Mouse (Mus musculus) embryo, embryonic 9.5 days (tissue): ENCODE results near the gene BC049352.

Source experiments
- DNase-seq: peaks from one replicate; pipeline ENCODE4 v3.0.0-alpha.2; 2017; ENCODE audit errors: extremely low spot score

The BC049352 gene

DNA sequence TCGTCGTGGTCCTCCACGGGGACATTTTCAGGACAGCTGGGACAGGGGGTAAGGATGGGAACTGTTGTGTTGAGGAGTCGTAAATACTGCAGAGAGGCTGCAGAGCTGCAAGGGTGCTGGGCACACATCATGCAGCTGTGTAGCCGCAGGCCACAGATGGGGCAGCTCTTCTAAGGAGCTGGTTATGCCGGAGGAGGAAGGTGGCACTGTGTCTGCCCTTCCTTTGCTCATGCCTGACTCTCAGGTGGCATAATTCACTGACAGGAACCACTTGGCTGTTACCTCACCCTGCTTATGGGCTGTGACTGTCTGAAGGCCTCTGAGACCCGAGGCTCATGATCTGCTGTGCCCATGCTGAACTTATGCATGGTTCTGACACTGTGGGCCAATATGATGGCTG is 68.5 kb downstream of the BC049352 start:
- DNase-seq: no peak

DNA sequence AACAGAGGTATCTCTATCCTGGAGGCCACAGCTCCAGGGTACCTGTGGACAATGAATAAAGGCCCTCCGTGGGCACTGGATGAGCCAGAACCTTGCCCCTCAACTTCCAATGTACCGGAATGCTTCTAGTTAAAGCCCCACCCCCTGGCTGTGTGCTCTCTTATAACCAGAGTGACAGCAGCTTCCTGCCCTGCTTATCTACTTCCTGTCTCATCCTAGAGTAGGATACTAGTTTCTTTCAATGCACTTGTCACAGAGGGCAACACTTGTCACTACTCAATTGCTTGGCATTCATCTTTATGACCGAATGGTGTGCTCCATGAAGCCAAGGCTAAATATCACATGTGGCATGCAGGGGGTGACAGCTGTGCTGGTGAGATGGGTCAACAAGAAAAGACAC is 69.5 kb downstream of the BC049352 start:
- DNase-seq: no peak

DNA sequence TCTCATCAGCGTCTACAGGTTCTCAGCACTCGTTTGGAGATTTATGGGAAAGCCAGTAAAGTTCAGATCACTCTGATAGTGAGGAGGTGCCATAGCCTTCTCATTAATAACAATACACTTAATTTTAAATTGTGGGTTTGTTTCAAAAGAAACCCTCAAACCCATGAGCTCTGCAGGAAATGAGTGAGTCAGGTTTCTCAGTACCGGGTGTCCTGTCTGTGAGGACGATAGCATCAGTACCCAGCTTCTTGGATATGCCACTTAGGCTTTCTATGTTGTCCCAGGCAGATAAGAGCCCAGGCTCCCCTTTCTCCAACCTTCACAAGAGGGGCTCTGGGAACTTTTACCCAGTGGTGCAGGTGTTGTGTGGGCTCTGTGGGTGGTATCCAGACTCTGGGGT is 70.2 kb downstream of the BC049352 start:
- no peak for DNase-seq

DNA sequence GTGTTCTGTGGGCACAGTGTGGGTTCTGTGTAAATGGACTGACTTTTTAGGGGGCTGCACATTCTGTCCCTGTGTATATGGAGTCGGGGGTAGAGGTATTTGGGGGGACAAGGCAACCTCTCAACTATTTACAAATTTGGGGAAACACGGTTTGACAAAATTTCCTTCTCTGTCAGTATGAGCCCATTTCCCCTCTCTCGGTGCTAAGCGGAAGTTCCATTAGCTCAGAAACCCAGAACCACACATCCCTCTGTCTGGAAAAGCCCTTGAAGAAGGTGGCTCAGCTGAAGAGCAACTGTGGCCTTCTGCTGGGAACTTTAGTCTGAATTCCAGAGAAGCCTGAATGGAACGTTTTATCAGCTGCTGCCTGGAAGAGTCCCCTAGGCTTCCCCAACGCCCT is 70.6 kb downstream of the BC049352 start:
- no peak for DNase-seq

DNA sequence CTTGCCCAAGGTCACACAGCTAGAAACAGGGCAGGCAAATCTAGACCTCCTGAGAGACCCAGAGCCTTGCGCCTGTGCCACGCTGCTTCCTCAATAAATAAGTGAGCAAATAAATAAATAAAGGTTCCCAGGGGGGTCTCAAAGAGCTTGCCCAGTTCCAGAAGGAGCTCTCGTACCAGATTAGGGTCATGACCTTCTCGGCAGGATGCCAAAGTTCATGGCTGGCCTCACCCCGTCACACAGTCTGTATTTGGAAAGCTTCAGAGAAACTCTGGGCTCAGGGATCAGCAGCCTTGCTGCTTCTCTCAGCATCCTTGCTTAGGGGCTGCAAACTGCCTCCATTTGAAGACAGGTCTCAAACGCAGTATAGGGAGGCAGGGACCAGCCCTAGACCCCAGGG is 72.2 kb downstream of the BC049352 start:
- DNase-seq: no peak

DNA sequence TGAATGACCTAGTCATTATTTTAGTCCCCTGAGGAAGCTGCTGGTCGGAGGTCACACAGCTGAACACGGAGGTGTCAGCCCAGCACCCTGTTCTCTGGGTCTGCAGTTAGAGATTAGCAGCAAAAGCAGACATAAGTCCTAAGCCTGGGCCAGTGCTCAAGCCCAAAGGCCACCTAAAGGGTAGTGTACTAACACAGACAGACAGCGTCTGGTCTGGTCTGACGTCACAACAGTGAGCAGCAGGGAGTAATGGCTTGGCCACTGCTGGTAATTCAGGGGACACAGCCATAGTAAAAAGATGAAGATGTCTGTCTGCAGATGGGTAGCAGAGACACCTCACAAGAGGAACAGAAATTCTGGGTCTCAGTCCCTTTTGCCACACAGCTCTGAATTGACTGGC is 72.8 kb downstream of the BC049352 start:
- DNase-seq: no peak

DNA sequence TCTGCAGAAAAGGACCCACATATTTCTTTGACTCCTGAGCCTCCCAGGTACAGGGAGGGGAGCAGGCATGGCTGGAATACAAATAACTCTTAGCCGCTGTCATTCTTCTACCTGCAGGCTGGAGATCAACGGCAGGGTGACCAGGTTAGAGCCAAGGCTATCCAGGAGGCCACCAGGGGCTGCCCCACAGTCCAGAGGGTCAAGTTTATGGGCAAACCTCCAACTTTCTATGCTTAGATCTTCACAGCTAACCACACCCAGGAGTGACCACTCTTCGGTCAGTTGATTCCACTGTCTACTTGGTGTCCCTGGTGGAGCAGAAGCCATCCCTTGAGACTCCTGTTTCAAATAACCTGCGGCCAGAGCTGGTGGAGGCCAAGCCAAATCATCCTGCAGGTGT is 73.6 kb downstream of the BC049352 start:
- no peak for DNase-seq

DNA sequence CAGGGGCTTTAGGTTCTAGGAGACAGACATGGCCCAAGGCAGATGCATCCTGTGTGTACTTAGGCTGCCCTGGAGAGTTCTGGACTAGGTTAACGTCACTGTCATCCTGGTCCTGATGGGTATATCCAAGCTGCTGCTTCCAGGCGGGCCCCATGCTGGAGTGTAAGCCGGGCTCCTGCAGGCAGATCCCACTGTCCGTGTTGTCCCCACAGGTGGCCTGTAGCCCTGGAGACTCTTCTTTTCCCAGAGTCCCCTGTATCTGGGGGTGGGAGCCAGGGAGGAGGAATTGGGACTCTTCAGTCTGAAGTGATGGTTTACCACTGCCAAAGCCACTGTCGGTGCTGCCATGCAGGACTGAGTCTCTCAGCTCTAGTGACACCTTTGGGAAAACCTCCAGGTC is 74.2 kb downstream of the BC049352 start:
- DNase-seq: no peak

DNA sequence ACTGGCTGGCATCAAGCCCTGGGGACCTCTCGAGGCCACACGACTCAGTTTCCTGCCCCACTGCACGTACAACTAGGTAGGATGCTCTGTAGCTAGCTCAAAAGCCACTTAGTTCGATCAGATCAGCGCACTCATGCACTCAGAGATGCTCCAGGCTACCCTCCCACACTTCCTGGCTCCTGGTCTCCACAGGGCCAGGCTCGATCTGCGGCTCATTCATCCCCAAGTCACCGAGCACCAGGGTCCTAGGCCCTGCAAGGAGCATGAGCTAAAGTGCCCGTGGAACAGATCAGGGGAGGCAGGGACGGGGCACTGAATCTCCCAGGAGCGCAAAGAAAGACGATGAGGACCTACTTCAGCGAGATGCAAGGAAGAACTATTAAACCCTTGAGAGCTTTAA is 77.3 kb downstream of the BC049352 start:
- DNase-seq: no peak

DNA sequence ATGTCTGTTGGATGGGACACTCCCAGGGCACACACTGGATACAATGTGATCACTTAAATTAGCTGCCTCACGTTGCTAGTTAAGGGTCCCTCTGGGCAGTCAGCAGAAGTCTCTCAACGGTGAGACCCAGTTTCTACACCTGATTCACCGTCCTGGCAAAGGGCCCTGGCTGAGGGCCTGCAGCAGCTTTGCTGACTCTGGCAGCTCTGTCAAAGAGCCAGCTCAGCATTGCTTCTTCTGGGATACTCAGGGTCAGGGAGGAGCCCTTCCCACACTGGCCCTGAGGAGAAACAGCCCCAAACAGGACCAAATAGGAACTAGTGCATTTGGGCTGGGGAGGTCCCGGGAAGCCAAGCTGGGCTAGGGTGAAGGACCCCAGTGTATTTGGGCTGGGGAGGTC is 79.7 kb downstream of the BC049352 start:
- no peak for DNase-seq

DNA sequence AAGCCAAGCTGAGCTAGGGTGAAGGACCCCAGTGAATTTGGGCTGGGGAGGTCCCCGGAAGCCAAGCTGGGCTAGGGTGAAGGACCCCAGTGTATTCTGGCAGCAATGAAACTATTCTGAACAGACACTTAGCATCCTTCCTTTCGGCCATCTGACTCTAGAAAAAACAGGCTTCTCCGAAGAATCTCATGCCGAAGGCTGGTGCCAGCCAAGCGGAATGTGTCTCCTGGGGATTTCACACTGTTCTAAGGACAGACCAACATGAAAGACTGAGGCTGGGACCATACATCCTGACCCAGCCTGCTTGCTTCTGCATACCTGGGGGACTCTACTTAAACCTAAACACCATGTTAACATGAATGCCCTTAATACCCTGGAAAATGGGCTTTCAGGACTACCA is 80.1 kb downstream of the BC049352 start:
- no peak for DNase-seq

DNA sequence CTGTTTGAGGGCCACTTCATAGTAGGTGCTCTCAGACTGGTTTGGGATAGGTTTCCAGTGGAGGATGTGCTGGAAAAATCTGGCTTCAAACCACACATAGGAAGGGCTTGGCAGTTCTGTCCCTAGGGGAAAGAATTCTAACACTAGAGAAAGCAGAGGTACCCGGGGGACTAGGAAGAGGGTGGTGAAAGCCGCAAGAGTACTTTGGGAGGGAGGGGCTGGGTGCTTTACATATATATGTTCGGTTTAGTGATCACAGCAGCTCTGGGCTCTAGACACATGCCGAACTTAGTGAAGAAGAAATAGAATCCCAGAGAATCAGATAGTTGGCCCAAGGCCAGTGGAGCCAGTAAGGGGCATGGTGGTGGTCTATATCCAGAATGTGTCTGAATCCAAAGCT is 85.3 kb downstream of the BC049352 start:
- no peak for DNase-seq

DNA sequence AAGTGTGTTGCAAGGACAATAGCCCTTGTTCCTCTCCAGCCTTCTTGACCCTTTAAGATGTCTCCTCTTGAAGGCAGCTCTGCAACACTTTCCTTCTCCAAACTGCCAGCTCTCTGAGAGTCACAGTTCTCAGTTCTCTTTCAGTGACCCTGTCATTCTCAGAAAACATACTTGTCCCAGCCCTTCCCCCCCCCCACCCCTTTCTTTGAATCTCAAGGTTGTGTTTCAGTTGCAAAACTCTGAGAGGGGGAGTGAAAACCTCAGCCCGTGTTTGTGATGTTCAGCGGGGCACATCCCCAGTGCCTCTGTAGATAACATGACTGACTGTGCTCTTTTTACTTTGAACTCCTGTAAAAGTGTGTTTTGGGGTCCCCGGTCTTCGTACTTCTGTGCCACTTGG is 86.3 kb downstream of the BC049352 start:
- DNase-seq: no peak

DNA sequence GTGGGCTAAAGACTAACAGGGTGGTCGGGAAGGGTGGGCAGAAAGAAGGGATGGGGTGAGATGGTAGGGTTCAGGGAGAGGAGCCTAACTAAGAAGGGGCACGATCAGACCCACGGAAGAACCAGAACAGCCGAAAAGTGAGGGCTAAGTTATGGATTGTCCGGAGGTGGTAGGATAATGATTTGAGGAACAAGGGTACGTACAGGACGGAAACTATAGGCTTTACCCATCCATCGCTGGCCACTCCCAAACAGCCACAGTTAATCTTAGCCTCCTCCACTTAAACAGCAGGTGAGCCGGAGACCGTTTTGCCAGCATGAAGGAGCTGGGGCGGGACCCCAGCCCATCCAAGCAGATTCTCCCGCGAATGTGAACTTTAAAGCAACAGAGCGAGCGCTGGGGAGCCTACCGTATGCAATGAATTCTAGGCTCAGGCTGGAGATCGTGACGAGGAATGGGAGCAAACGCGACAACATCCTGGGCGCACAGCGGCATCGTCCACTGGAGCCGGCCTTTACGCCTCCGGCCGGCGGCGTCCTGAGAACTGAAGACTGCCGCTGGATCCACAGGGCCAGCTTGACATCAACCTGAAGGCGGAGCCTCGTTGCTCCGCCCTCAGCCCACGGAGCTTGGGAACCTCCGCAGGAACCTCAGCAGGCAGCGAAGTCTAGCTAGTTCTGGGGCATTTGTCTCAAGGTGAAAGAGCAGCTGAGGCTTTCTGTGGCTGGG is 87.0 kb downstream of the BC049352 start, which contains the start of gene Il10ra:
Il10ra (minus strand) TSS at position 553 of the 729 bp plus-strand sequence.
- DNase-seq: peak; percentile 51

DNA sequence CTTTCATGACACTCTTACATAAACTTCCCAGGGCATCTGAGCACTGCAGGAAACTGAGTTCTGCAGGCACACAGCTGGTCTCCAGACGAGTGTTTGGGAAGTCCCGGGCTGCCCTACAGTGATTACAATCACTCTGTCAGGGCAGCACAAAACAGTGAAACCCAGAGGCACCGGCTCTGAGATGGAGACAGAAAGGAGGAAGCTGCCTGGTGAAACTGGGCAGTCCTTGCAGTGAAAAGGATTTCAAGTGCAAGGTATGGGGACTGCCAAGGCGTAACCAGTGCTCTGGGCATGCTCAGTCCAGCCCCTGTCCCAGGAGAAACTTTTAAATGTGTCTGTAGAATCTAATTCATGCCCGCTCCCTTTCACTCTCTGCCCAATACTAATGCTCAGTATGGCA is 90.4 kb downstream of the BC049352 start:
- no peak for DNase-seq

DNA sequence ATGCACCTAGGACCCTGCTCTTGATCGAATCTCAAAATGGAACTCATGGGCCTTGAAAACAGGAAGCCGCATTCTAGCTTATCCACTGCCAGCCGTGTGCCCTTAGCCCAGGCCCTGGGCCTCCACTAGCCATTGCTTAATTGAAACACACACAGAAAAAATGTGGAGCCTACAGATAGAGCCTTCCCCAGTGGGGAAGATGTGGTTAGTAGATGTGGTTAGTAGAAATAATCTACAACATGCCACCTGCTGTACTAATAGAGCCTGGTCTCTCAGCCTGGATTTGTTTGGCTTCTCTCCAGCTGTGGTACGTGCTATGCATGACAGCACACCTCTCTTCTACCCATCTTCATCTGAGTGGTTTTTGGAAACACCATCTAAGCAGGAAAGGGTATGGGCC is 92.4 kb downstream of the BC049352 start:
- no peak for DNase-seq

DNA sequence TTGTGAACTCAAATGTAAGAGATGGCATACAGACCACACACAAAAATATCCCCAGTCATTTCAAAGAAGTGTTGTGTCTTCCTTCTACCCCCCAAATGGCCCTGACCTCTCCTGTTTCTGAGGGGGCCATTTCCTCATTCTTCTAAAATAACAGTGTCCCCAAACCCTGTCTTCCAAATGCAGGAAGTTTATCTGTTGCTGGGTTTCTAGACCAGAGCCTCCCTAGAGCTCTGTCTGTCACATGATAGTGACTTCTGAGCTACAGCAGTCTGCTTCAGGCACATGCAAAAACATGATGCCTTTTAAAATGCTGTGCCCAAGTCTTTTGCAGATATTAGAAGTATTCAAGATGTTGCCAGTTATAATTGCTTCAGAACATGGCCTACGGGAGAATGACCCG is 92.8 kb downstream of the BC049352 start:
- no peak for DNase-seq

DNA sequence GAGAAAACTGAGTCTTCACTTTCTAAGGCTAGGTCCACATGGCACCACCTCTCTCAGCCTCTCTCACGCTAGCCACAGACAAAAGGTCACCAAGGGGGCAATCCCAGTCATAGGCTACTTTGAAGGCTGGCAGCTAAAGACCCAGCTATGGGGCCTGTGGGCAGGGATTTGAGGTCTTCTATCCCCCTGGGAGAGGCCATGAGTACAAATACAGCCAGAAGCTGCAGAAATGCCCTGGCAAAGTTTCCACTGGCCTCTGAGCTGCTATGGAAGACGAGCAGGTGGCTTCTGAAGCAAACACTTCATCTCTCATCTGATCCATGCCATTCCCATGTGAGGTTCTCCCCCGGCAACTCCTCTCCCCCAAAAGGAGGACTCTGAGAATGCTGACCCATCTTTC is 98.3 kb downstream of the BC049352 start:
- no peak for DNase-seq

DNA sequence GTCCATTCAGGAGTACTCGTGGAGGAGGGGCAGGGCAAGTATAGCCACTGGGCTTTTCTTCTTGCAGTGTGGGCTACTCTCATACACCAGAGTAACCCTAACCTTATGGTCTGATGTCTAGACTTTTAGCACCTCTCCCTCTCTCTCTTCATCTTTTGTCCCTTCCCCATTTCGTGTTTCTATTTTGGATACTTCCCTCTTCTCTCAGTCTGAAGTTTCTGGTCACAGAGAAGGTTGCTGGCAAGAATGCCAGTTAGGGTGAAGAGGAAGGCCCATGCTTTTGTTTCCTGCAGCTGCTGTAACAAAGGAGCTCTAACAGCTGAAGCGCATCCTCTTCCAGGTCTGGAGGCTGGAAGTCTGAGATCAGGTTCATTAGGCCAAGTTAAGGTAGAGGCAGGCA is 99.1 kb downstream of the BC049352 start:
- no peak for DNase-seq

DNA sequence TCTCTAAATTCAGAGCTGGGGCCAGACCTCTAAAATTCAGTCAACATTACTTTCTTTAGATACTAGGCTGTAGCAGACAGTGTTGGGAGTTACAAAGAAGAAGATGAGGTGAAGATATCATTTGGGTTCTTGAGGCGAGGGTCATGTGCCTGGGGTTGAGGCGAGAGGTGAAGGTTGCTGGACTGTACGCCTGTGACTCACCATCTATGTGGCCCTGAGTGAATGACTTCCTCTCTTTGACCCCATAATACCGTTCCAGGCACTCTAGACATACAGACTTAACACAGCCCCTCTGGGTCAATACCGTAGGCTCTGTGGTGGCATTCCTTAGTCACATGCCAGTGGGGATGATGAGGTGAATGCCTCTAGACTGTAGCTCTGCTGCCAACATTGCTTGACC is 100.7 kb downstream of the BC049352 start:
- DNase-seq: no peak

DNA sequence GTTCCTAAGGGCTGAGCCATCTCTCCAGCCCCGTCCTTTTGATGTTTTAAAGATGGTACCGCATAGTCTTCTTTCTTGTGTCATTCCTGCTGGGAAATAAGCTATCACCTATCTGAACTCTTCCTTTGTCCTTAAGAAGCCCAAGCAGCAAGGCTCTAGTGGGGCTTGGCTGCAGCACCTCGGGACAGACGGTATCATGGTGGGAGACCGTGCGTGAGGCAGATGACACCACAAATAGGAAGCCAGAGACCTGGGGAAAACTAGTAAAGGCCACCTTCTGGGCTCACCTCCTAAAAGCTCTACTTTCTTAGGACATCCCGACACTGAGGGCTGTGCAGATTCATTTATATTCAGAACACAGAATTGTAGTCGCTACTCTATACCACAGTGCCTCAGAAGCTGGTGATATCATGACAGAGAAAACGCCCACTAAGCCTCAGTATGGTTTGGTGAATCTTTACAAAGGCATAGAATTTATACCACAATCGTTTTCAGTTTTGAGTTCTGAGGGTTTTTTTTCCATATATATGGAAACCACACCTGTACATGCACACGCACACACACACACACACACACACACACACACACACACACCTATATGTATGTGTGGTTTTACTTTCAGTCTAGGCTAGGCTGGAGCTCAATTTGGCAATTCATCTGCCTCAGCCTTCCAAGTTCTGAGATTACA is 109.8 kb downstream of the BC049352 start:
- DNase-seq: no peak

DNA sequence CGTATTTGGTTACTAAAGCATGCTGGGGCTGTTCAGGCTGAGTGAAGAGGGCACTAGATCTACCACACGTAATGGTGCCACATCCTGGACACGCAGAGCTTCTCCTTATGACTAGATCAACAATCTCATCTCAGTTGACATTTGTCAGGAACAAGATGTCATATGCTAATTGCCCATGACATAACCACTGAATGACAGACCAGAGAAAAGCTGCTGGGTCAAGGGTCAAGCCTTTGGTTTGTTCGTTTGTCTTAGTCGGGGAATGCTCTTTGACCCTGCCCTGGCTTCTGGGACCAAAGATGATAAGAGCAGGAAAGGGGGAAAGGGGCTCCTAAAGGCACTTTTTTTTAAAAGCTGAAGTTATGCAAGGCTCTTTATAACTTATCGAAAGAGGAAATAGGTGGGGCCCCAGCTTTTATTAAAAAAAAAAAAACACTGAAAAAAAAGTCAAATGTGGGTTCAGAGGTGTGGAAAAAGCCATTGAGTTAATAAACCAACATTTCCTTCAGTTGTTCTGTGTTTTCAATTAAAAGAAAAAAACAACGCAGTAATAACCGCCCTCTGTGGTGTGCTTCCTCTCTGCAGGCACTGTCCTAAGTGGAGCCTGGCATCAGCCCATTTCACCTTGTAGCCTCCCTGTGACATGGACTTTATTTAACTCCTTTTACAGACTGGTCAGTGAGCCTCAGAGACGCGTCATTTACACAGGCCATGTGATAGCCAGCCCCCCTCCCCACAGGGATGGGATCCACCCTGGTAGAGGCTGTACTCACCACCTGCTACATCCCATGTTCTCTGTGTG is 112.6 kb downstream of the BC049352 start:
- DNase-seq: peak; percentile 45
